Mouse (Mus musculus): ENCODE results near the gene Capza1. TPM values are rescaled to one million over a fixed set of nuclear protein-coding genes. Genes with fewer than 3 reads are reported as not detected.

Capza1 gene
- polyA plus RNA-seq, 1 experiment from 2014 or later, result 109 TPM

DNA sequence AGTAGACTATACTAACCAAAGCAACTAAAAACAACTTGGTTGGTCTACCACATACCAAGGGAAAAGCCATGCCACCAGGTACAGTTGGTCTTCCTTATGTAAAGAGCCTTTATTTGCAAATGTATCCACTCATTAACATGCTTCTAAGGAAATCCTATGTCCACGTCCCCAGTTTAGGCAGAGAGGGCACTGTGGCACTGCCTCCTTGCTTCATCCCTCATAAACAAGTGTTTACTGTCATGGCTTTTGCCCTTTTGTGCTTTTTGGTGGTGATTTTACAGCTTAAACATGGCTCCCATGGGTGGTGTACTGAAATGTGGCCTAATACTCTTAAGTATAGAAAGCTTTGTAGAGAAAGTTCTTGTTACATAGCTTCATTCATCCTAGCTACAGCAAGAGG, 43.9 kb downstream of the Capza1 start:
- no peaks in the 10 kb centered on the region for H3K27me3 ChIP-seq (replicated peaks; ENCODE audit: control insufficient read depth, insufficient read depth, low read length)
- no peak for TF ChIP-seq CTCF (IDR thresholded peaks at IDR 0.05; ENCODE audit: low read depth)
- H3K4me2 ChIP-seq (replicated peaks; ENCODE audit: low read depth), result no peak overlapping the region
- no peak overlapping the region for H3K27ac ChIP-seq (ENCODE audit: low read depth, low read length)
- no peak for ATAC-seq
- H3K4me1 ChIP-seq (replicated peaks; ENCODE audit: control insufficient read depth, insufficient read depth, low read length), result 0 out of 2 replicates have a peak, but pooled peaks cover 13% of the 10 kb centered on the region
- no peaks in the 10 kb centered on the region for H3K9me3 ChIP-seq (ENCODE audit: control insufficient read depth)
- H3K9ac ChIP-seq (ENCODE audit: low read depth, low read length), result no peak overlapping the region
- 0 out of 2 replicates have a peak, but pooled peaks cover 11% of the 10 kb centered on the region for H3K36me3 ChIP-seq (ENCODE audit: control insufficient read depth, insufficient read depth)
- H3K4me3 ChIP-seq (ENCODE audit: low read depth, low read length), result no peak overlapping the region
- 49% methylated on average over 1 of the region's 1 CpGs for WGBS

DNA sequence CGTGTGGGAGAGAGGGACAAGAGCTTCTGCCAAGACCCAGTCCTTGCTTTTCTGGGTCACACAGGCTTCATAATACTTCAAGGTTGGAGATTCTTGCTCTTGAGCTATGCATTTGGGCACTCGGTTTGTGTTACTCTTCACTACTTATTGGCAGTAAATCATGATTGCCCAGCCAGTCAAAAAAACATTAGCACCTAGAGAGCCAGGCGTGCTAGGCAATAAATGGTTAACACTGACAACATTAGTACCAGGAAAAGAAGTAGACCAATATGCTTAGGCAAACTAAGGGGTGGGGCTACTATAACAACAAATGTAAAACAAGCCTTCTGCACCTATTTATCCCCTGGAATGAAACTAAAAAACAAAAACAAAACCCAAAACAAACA, 45.6 kb downstream of the Capza1 start:
- ATAC-seq, result peak; percentile 29
- TF ChIP-seq CTCF (IDR thresholded peaks at IDR 0.05; ENCODE audit: low read depth), result no peak
- H3K27me3 ChIP-seq (replicated peaks; ENCODE audit: control insufficient read depth, insufficient read depth, low read length), result no peaks in the 10 kb centered on the region

DNA sequence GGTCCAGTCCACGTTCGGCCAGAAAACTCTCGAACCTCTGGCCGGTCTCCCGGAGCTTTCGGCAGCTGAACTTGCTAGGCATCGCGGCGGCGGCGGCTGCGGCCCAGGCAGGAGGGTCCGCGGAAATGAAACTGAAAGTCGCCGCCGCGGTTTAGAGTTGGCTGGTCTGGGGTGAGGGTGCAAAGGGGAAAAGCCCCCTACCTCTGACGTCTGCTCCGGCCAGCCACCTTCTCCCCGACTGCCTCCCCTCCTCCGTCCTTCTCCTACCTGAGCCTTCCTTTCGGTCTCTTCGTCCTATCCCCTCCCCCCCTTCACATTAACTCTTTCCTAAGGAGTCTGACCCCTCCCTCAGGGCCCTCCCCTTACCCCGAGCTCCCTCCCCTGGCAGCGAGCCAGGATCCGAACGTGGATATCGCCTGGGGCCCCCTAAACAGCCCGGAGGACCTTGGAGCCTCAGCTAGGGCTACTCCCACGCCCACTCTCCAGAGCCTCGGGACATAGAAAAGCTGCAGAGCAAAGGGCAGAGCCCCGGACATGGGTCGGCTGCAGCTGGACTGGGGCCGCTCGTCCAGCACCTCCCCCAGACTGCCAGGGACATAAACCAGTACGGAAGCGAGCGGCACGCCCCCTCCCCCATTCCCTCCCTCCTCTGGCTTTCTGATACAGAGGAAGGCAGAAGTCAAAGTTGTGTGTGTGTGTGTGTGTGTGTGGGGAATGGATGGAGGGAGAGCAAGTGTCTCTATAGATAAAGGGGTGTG, 46.1 kb downstream of the Capza1 start, which contains the start of gene Mov10:
Gene Mov10, minus strand, starts transcription at position 573 of the 758 bp plus-strand sequence.
- peak; percentile 88 for ATAC-seq
- under 1% methylated on average over 39 of the region's 40 CpGs for WGBS
- Histone ChIP-seq H3K9me3 (ENCODE audit: control insufficient read depth) (no peaks in the 10 kb centered on the region), H3K4me3 (ENCODE audit: low read depth, low read length) (peak within 1 kb of the TSS; percentile 80), H3K27ac (ENCODE audit: low read depth, low read length) (peak within 1 kb of the TSS; percentile 96), H3K4me1 (replicated peaks; ENCODE audit: control insufficient read depth, insufficient read depth, low read length) (0 out of 2 replicates have a peak, but pooled peaks cover 13% of the 10 kb centered on the region), H3K27me3 (replicated peaks; ENCODE audit: control insufficient read depth, insufficient read depth, low read length) (no peaks in the 10 kb centered on the region), H3K4me2 (replicated peaks; ENCODE audit: low read depth) (peak within 1 kb of the TSS; percentile 74), H3K36me3 (ENCODE audit: control insufficient read depth, insufficient read depth) (0 out of 2 replicates have a peak, but pooled peaks cover 9% of the 10 kb centered on the region), H3K9ac (ENCODE audit: low read depth, low read length) (peak within 1 kb of the TSS; percentile 91)
- no peak; the same call in 1 of the 2 replicates for TF ChIP-seq CTCF (IDR thresholded peaks at IDR 0.05; ENCODE audit: low read depth)

More for the DNA sequence above, 45.6 kb downstream of the Capza1 start:
- Histone ChIP-seq H3K27ac (ENCODE audit: low read depth, low read length) (peak overlapping the region; percentile 96), H3K9ac (ENCODE audit: low read depth, low read length) (peak overlapping the region; percentile 91), H3K4me2 (replicated peaks; ENCODE audit: low read depth) (peak overlapping the region; percentile 74), H3K4me1 (replicated peaks; ENCODE audit: control insufficient read depth, insufficient read depth, low read length) (0 out of 2 replicates have a peak, but pooled peaks cover 13% of the 10 kb centered on the region), H3K4me3 (ENCODE audit: low read depth, low read length) (peak overlapping the region; percentile 80), H3K36me3 (ENCODE audit: control insufficient read depth, insufficient read depth) (0 out of 2 replicates have a peak, but pooled peaks cover 9% of the 10 kb centered on the region), H3K9me3 (ENCODE audit: control insufficient read depth) (no peaks in the 10 kb centered on the region)
- WGBS, result 2% methylated on average over 3 of the region's 3 CpGs

DNA sequence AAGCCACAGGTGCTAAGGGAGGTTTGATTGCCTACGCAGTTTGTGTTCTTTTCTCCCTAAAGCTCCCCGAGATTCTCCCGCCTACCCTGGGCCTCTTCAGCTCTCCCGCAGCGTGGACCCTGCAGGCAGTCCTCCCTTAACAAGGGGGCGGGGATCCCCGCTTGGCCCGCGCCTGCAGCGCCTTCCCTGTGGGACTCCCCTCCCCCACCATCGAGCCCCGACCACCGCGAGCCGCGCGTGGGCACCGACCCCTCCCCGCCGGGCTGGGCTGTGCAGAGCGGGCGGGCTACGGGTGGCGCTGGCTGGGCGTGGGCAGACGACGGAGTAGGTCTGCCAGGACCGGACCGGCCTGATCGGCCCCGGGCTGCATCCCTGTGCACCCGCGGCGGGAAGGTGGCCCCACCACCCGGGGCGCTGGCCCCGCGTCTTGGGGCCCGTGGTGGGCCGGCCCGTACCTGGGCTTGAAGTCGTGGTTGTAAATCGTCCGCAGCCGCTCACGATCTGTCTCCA, 46.8 kb downstream of the Capza1 start:
- Histone ChIP-seq H3K4me1 (replicated peaks; ENCODE audit: control insufficient read depth, insufficient read depth, low read length) (0 out of 2 replicates have a peak, but pooled peaks cover 13% of the 10 kb centered on the region), H3K27ac (ENCODE audit: low read depth, low read length) (peak overlapping the region; percentile 96), H3K27me3 (replicated peaks; ENCODE audit: control insufficient read depth, insufficient read depth, low read length) (no peaks in the 10 kb centered on the region), H3K36me3 (ENCODE audit: control insufficient read depth, insufficient read depth) (0 out of 2 replicates have a peak, but pooled peaks cover 10% of the 10 kb centered on the region), H3K4me3 (ENCODE audit: low read depth, low read length) (peak overlapping the region; percentile 80), H3K9ac (ENCODE audit: low read depth, low read length) (peak overlapping the region; percentile 91), H3K9me3 (ENCODE audit: control insufficient read depth) (no peaks in the 10 kb centered on the region), H3K4me2 (replicated peaks; ENCODE audit: low read depth) (peak overlapping the region; percentile 74)
- under 1% methylated on average over 46 of the region's 46 CpGs for WGBS
- peak; percentile 35; the same call in 1 of the 2 replicates for TF ChIP-seq CTCF (IDR thresholded peaks at IDR 0.05; ENCODE audit: low read depth)
- peak; percentile 36 for ATAC-seq

DNA sequence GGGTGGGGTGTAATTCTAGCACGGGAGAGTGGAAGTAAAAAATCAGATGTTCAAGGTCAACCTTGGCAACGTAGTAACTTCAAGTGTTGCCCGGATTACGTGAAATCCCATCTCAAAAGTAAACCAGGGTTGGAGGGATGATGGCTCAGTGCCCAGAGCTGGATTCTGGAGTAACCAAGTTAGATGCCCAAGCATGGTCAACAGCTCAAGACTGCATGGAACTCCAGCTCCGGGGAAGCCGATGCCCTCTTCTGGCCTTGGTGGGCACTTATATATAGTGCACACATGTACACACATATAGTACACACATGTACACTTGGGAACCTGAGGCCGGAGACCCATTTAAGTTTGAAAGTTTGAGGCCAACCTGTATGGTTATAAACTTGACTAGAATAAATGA, 48.2 kb downstream of the Capza1 start:
- peak overlapping the region; percentile 74 for H3K4me2 ChIP-seq (replicated peaks; ENCODE audit: low read depth)

DNA sequence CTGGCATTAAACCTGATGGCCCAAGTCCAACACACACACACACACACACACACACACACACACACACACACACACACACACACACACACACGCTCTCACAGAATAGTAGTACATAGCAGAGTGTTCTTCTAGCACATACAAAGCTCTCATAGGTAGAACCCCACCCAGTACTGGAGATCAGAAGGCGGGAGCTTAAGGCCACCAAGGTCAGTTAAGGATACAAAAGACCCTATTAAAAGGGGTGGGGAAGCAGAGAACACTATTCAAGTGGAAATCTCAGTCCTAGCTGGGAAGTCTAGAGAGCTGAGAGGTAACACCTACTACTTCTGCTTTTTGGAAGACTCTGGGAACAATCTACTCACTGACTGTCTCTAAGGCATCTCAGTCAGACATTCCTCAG, 49.0 kb downstream of the Capza1 start:
- Histone ChIP-seq H3K27me3 (replicated peaks; ENCODE audit: control insufficient read depth, insufficient read depth, low read length) (no peaks in the 10 kb centered on the region), H3K27ac (ENCODE audit: low read depth, low read length) (no peak overlapping the region), H3K36me3 (ENCODE audit: control insufficient read depth, insufficient read depth) (peaks cover 4% of the 10 kb centered on the region; the same call in 1 of the 2 replicates), H3K4me1 (replicated peaks; ENCODE audit: control insufficient read depth, insufficient read depth, low read length) (0 out of 2 replicates have a peak, but pooled peaks cover 6% of the 10 kb centered on the region), H3K4me3 (ENCODE audit: low read depth, low read length) (no peak overlapping the region), H3K4me2 (replicated peaks; ENCODE audit: low read depth) (peak overlapping the region; percentile 30; the same call in 1 of the 2 replicates), H3K9ac (ENCODE audit: low read depth, low read length) (no peak overlapping the region), H3K9me3 (ENCODE audit: control insufficient read depth) (no peaks in the 10 kb centered on the region)
- TF ChIP-seq CTCF (IDR thresholded peaks at IDR 0.05; ENCODE audit: low read depth), result no peak
- 69% methylated on average over 2 of the region's 2 CpGs for WGBS
- no peak for ATAC-seq

More for the DNA sequence above, 48.2 kb downstream of the Capza1 start:
- TF ChIP-seq CTCF (IDR thresholded peaks at IDR 0.05; ENCODE audit: low read depth), result peak; percentile 46
- 0 out of 2 replicates have a peak, but pooled peaks cover 6% of the 10 kb centered on the region for H3K4me1 ChIP-seq (replicated peaks; ENCODE audit: control insufficient read depth, insufficient read depth, low read length)
- no peak overlapping the region for H3K27ac ChIP-seq (ENCODE audit: low read depth, low read length)
- H3K27me3 ChIP-seq (replicated peaks; ENCODE audit: control insufficient read depth, insufficient read depth, low read length), result no peaks in the 10 kb centered on the region
- H3K36me3 ChIP-seq (ENCODE audit: control insufficient read depth, insufficient read depth), result peaks cover 4% of the 10 kb centered on the region; the same call in 1 of the 2 replicates
- no peak overlapping the region for H3K4me3 ChIP-seq (ENCODE audit: low read depth, low read length)
- no peak overlapping the region for H3K9ac ChIP-seq (ENCODE audit: low read depth, low read length)
- WGBS, result 90% methylated on average over 7 of the region's 7 CpGs
- no peaks in the 10 kb centered on the region for H3K9me3 ChIP-seq (ENCODE audit: control insufficient read depth)
- ATAC-seq, result no peak

All from intestine, postnatal 0 days (tissue).